Mouse (Mus musculus) forebrain, postnatal 0 days (tissue): ENCODE data around the gene Tle6. TPM values are rescaled to one million over a fixed set of nuclear protein-coding genes. Genes with fewer than 3 reads are reported as not detected.

Source experiments
- ATAC-seq: fragments of 200-750 bp; cut with Nextera tagmentation; 2 replicates; pipeline ENCODE4 v1.8.0; 2017; ENCODE audit warnings: mild to moderate bottlenecking, moderate library complexity
- DNase-seq: peaks from one replicate; pipeline ENCODE4 v3.0.0-alpha.2; 2015
- H3K27ac ChIP-seq: fragments of 300-500 bp; sonication (generic); 2 replicates; pipeline ENCODE4 v1.5.1; 2014; ENCODE audit warnings: low read depth, mild to moderate bottlenecking, antibody characterized with exemption, low read length, moderate library complexity, mixed read lengths
- H3K27me3 ChIP-seq: fragments of 300-500 bp; sonication (generic); 2 replicates; pipeline ENCODE4 v1.6.1; 2014; ENCODE audit warnings: mild to moderate bottlenecking, low read length, mixed read lengths; ENCODE audit not compliant: insufficient read depth
- H3K36me3 ChIP-seq: fragments of 300-500 bp; sonication (generic); 2 replicates; pipeline ENCODE4 v1.6.1; 2014; ENCODE audit warnings: mild to moderate bottlenecking, moderate library complexity; ENCODE audit not compliant: insufficient read depth
- H3K4me1 ChIP-seq: fragments of 300-500 bp; sonication (generic); 2 replicates; pipeline ENCODE4 v1.6.1; 2014; ENCODE audit warnings: antibody characterized with exemption; ENCODE audit not compliant: insufficient read depth
- H3K4me2 ChIP-seq: fragments of 300-500 bp; sonication (generic); 2 replicates; pipeline ENCODE4 v1.6.1; 2014; ENCODE audit warnings: low read depth, mild to moderate bottlenecking, moderate library complexity
- H3K4me3 ChIP-seq: fragments of 300-500 bp; sonication (generic); 2 replicates; pipeline ENCODE4 v1.5.1; 2014; ENCODE audit warnings: low read depth, low read length, mixed read lengths
- H3K9ac ChIP-seq: fragments of 300-500 bp; sonication (generic); 2 replicates; pipeline ENCODE4 v1.6.1; 2014; ENCODE audit warnings: mild to moderate bottlenecking
- H3K9me3 ChIP-seq: fragments of 300-500 bp; sonication (generic); 2 replicates; pipeline ENCODE4 v1.6.1; 2016; ENCODE audit warnings: low read length
- CTCF ChIP-seq: sonication (generic); IDR thresholded peaks from 2 replicates; pipeline ENCODE4 v1.5.1; 2016; ENCODE audit warnings: antibody characterized with exemption, control low read depth, low read depth
- WGBS: fragments of 180-500 bp; shearing (Covaris S2); extraction: QIAGEN DNeasy Blood & Tissue Kit; methylation state at CpG from one replicate; pipeline ENCODE4 v1.1.7; 2014; 5-methylcytosine and 5-hydroxymethylcytosine counted together
- polyA plus RNA-seq: library from polyadenylated mRNA; unstranded; fragments of >200 nt; fragmentation: Nextera tagmentation; extraction: Ambion mirVana; gene quantifications from 2 replicates; pipeline ENCODE4 v1.2.1, GENCODE M21; 2015
- total RNA-seq: library from RNA; depleted of rRNA; stranded (reverse); fragments of >200 nt; gene quantifications from 2 replicates; pipeline ENCODE4 v1.2.3, GENCODE M21; 2014

Gene Tle6
- total and polyA plus RNA-seq, 2 experiments from 2014 or later = 4.2 to 14.1 TPM

DNA sequence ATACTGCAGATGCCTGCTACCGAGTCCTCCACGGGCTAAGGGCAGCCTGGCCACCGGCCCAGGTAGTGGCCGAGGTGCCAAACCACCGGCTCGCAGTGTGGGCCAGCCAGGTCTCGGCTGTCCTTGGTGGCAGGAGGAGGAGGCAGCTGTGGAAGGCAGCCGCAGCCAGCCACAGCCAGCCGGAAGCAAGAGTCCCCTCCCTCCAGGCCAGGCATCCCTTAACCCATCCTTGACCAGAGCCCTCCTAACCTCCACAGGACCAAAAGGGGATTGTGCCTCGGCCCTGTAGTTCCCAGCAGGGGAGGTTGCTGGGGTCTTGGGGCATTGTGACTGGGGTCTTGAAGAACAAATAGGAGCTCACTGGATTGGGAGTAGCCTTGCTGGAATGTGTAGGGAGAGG is 36.7 kb downstream of the Tle6 start:
- H3K27ac ChIP-seq = no peak overlapping the region; the same call in 1 of the 2 replicates
- WGBS = 7% methylated on average over 10 of the region's 10 CpGs
- DNase-seq (no peak), ATAC-seq (no peak)
- H3K4me2 ChIP-seq = no peak overlapping the region
- H3K4me1 ChIP-seq = peaks cover 5% of the 10 kb centered on the region; the same call in 1 of the 2 replicates
- H3K4me3 ChIP-seq = 0 out of 2 replicates have a peak overlapping the region, but pooled peaks have one; percentile 2
- no peaks in the 10 kb centered on the region for H3K9me3 ChIP-seq
- peak overlapping the region; percentile 22; the same call in 1 of the 2 replicates for H3K9ac ChIP-seq
- H3K27me3 ChIP-seq = no peaks in the 10 kb centered on the region
- no peak for TF ChIP-seq CTCF
- H3K36me3 ChIP-seq = peaks cover 38% of the 10 kb centered on the region

DNA sequence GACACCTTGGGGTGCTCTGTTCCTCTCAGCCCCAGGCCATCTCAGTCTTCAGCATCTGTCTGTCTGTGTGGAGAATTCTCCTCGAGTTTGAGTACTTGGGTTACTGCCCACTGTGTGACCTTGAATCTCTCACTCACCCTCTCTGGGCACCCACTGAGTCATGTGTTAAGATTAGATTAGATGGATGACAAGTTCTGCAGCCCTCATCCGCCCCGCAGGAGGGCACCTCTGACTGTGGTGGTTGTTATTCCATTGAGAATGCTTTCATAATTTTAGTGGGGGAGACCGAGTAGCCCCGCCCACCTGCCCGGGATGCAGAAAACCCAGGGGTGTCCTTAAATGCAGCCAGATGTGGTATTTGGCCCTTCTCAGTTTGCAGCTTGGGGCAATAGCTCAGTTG is 37.4 kb downstream of the Tle6 start:
- Histone ChIP-seq H3K9me3 (no peaks in the 10 kb centered on the region), H3K4me1 (peaks cover 7% of the 10 kb centered on the region), H3K4me3 (no peak overlapping the region), H3K4me2 (no peak overlapping the region), H3K27me3 (no peaks in the 10 kb centered on the region), H3K36me3 (peaks cover 38% of the 10 kb centered on the region), H3K27ac (no peak overlapping the region), H3K9ac (no peak overlapping the region)
- DNase-seq (no peak), ATAC-seq (no peak)
- no peak for TF ChIP-seq CTCF
- WGBS = 52% methylated on average over 6 of the region's 6 CpGs

DNA sequence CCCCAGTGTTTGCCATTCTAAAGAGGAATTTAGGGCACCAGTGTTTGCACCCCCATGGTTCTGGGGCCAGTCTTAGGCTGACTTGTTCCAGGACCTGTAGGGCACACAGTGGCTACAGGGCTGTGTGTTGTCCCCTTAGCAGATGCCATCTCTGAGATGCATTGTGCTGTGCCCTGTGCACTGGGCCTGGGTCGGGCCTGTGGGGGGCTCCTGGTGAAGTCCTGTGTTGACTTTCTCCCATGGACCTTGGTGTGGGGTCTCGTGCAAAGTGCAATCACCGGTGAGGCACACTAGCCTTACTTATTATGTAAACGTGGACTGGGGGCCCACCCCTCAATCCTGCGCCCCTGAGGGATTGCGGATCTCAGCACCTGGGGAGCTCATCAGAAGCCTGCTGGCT is 38.5 kb downstream of the Tle6 start:
- DNase-seq = no peak
- no peak overlapping the region for H3K9ac ChIP-seq
- 71% methylated on average over 6 of the region's 6 CpGs for WGBS
- H3K27ac ChIP-seq = no peak overlapping the region
- no peak for TF ChIP-seq CTCF
- ATAC-seq = no peak
- H3K27me3 ChIP-seq = no peaks in the 10 kb centered on the region
- no peak overlapping the region for H3K4me3 ChIP-seq
- no peaks in the 10 kb centered on the region for H3K9me3 ChIP-seq
- peaks cover 5% of the 10 kb centered on the region for H3K4me1 ChIP-seq
- H3K4me2 ChIP-seq = no peak overlapping the region
- H3K36me3 ChIP-seq = peaks cover 37% of the 10 kb centered on the region

DNA sequence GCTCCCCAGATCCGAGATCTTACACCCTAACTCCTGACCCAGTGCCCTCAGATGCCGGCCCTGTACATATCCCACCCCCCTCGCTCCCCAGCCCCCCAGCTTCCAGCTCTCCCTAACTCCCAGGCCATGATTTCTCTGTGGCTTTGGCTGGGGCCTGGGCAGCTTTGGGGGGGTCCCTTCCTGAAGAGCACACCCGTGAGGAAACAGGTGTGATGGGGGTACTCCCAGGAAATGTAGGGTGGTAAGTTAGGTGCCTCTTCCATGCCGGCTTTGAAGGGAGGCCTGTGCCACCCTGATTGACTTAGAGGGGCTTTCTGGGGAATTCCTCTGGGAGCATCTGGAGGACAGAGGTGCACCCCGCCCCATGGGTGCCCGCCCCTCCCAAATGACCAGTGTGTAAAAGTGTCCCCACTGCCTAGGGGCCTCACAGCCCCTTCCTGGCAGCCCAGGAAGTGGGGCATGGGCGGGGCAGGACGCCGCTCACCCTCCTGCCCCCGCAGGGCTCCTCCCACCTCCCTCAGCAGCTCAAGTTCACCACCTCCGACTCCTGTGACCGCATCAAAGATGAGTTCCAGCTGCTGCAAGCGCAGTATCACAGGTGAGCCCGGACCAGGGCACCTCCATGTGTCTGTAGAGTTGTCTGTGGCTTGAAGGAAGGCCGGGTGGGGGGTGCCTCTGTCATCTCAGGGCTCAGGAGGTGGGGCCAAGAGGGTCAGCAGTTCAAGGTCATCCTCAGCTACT is 40.0 kb downstream of the Tle6 start:
- Histone ChIP-seq H3K27me3 (no peaks in the 10 kb centered on the region), H3K36me3 (peaks cover 22% of the 10 kb centered on the region), H3K4me1 (peaks cover 5% of the 10 kb centered on the region), H3K4me3 (peak overlapping the region; percentile 76), H3K4me2 (peak overlapping the region; percentile 88), H3K9ac (peak overlapping the region; percentile 93), H3K9me3 (no peaks in the 10 kb centered on the region), H3K27ac (0 out of 2 replicates have a peak overlapping the region, but pooled peaks have one; percentile 87)
- DNase-seq (no peak), ATAC-seq (no peak)
- TF ChIP-seq CTCF = no peak
- 43% methylated on average over 15 of the region's 16 CpGs for WGBS

DNA sequence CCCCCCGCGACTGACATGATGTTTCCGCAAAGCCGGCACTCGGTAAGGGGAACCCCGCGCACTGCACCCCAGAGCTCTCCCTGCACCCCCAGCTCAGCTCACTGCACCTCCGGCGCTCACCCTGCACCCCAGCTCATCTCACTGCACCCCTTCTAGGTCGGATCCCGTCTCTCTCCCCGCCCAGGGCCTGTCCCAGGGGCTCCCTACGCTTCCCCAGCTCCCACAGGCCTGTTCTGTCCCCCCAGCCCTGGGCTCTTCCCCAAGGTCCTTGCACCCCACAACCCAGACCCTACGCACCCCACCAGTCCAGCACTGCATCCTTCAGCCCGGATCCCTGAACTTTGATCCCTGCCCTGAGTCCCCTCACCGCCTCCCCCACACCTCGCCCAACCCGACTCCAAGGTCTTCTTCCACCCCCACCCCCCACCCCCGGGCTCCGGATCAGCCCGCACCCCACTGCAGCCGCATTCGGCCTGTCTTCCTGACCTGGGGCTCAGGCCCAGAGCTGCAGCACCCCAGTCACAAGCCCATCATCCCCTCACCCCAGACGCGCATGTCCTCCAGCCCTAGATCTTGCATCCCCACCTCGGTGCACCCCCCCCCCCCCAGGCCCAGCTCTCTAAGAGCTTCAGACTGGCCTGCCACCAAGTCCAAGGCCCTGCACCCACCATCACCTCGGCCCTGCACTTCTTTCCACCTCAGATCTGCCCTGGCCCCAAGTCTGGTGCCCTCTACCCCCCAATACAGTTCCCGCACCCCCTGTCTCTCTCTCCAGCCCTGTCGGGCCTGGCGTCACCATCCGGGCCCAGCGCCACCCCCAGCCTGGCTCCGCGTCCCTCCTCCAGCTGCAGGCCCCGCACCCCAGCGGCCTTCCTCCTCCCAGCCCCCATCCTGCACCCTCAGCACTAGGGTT is 41.0 kb downstream of the Tle6 start:
- Histone ChIP-seq H3K9me3 (no peaks in the 10 kb centered on the region), H3K36me3 (peaks cover 12% of the 10 kb centered on the region), H3K4me2 (peak overlapping the region; percentile 88), H3K27ac (peak overlapping the region; percentile 87), H3K27me3 (no peaks in the 10 kb centered on the region), H3K9ac (peak overlapping the region; percentile 93), H3K4me3 (peak overlapping the region; percentile 76), H3K4me1 (peaks cover 5% of the 10 kb centered on the region)
- ATAC-seq = peak; percentile 70
- WGBS = 2% methylated on average over 29 of the region's 36 CpGs
- peak; percentile 55 for DNase-seq
- no peak for TF ChIP-seq CTCF

DNA sequence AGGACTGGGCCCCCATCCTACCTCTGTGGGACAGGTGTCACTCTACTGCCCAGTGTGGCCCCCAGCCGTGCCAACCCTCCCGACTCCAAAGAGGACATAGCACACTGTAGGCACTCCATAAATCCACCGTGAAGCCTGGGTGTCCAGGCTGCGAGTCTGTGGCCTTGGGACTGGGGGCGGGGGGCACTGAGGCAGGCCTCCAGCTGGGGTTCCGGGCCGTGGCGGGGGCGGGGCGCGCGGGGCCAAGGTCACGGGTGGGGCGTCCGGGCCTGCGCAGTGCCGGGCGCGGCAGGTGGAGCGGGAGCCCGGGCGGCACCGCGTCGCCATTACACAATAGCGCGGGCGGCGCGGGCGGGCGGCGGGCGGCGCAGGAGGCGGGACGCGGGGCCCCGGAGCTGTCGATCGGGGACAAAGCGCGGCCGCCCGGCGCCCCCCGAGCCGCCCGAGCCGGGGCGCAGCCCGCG is 41.7 kb downstream of the Tle6 start, which contains the start of gene Aes:
Aes (plus strand) TSS at position 326 of the 464 bp plus-strand sequence.
- H3K36me3 ChIP-seq = peaks cover 6% of the 10 kb centered on the region; the same call in 1 of the 2 replicates
- peak within 1 kb of the TSS; percentile 76 for H3K4me3 ChIP-seq
- WGBS = 1% methylated on average over 33 of the region's 53 CpGs
- peak within 1 kb of the TSS; percentile 87 for H3K27ac ChIP-seq
- no peak for TF ChIP-seq CTCF
- H3K9me3 ChIP-seq = no peaks in the 10 kb centered on the region
- H3K4me1 ChIP-seq = peaks cover 5% of the 10 kb centered on the region
- ATAC-seq = peak; percentile 79
- H3K27me3 ChIP-seq = no peaks in the 10 kb centered on the region
- peak within 1 kb of the TSS; percentile 93 for H3K9ac ChIP-seq
- DNase-seq = peak; percentile 61
- peak within 1 kb of the TSS; percentile 88 for H3K4me2 ChIP-seq
